Mouse (Mus musculus): ENCODE data around the gene Cdc42bpg.

- peak; percentile 60; the same call in 1 of the 2 replicates for TF ChIP-seq POLR2A (IDR thresholded peaks at IDR 0.05; ENCODE audit: borderline replicate concordance, extremely low read depth, low read depth, low read length)
- TF ChIP-seq CTCF (IDR thresholded peaks at IDR 0.05; ENCODE audit: insufficient read depth, low read length), result no peak
Measured at GRCm38 (mm10) chr19:6364317-6364725, 58.1 kb downstream of the Cdc42bpg start.
